Mouse (Mus musculus): Measurements from ENCODE around the gene Bmp3.

Gene Bmp3

GRCm38 (mm10) chr5:98854264-98854626, at the start of gene Bmp3:
Gene Bmp3, plus strand, starts transcription at chr5:98854415.
- DNase-seq (ENCODE audit: low read depth, low spot score): no peak

- DNase-seq (ENCODE audit: low read depth, low spot score): no peak
Measured at GRCm38 (mm10) chr5:98804761-98805160, 49.5 kb upstream of the Bmp3 start.

- no peak for DNase-seq (ENCODE audit: low read depth, low spot score)
Measured at GRCm38 (mm10) chr5:98806492-98806891, 47.7 kb upstream of the Bmp3 start.

- DNase-seq (ENCODE audit: low read depth, low spot score): no peak
Measured at GRCm38 (mm10) chr5:98807022-98807421, 47.2 kb upstream of the Bmp3 start.

- no peak for DNase-seq (ENCODE audit: low read depth, low spot score)
Measured at GRCm38 (mm10) chr5:98807953-98808352, 46.3 kb upstream of the Bmp3 start.

GRCm38 (mm10) chr5:98812380-98812779, 41.8 kb upstream of the Bmp3 start:
- DNase-seq (ENCODE audit: low read depth, low spot score): no peak

GRCm38 (mm10) chr5:98815269-98815668, 38.9 kb upstream of the Bmp3 start:
- no peak for DNase-seq (ENCODE audit: low read depth, low spot score)

GRCm38 (mm10) chr5:98833760-98834159, 20.5 kb upstream of the Bmp3 start:
- DNase-seq (ENCODE audit: low read depth, low spot score): no peak

- DNase-seq (ENCODE audit: low read depth, low spot score): no peak
Measured at GRCm38 (mm10) chr5:98834300-98834699, 19.9 kb upstream of the Bmp3 start.

- DNase-seq (ENCODE audit: low read depth, low spot score): no peak
Measured at GRCm38 (mm10) chr5:98842600-98843310, 11.5 kb upstream of the Bmp3 start.

GRCm38 (mm10) chr5:98844664-98845063, 9.6 kb upstream of the Bmp3 start:
- no peak for DNase-seq (ENCODE audit: low read depth, low spot score)

- DNase-seq (ENCODE audit: low read depth, low spot score): no peak
Measured at GRCm38 (mm10) chr5:98854627-98855564, 681 bp downstream of the Bmp3 start.

- DNase-seq (ENCODE audit: low read depth, low spot score): no peak
Measured at GRCm38 (mm10) chr5:98855741-98856140, 1.5 kb downstream of the Bmp3 start.

- DNase-seq (ENCODE audit: low read depth, low spot score): no peak
Measured at GRCm38 (mm10) chr5:98856356-98856755, 2.1 kb downstream of the Bmp3 start.

GRCm38 (mm10) chr5:98863891-98864290, 9.7 kb downstream of the Bmp3 start:
- peak; percentile 9 for DNase-seq (ENCODE audit: low read depth, low spot score)

GRCm38 (mm10) chr5:98865146-98865545, 10.9 kb downstream of the Bmp3 start:
- DNase-seq (ENCODE audit: low read depth, low spot score): no peak

GRCm38 (mm10) chr5:98876056-98876455, 21.8 kb downstream of the Bmp3 start:
- no peak for DNase-seq (ENCODE audit: low read depth, low spot score)

GRCm38 (mm10) chr5:98878891-98879290, 24.7 kb downstream of the Bmp3 start:
- DNase-seq (ENCODE audit: low read depth, low spot score): no peak

- DNase-seq (ENCODE audit: low read depth, low spot score): no peak
Measured at GRCm38 (mm10) chr5:98882096-98882495, 27.9 kb downstream of the Bmp3 start.

GRCm38 (mm10) chr5:98890544-98891050, 36.4 kb downstream of the Bmp3 start:
- DNase-seq (ENCODE audit: low read depth, low spot score): no peak

- no peak for DNase-seq (ENCODE audit: low read depth, low spot score)
Measured at GRCm38 (mm10) chr5:98894281-98894680, 40.1 kb downstream of the Bmp3 start.

GRCm38 (mm10) chr5:98897946-98898345, 43.7 kb downstream of the Bmp3 start:
- DNase-seq (ENCODE audit: low read depth, low spot score): no peak

GRCm38 (mm10) chr5:98900926-98901325, 46.7 kb downstream of the Bmp3 start:
- no peak for DNase-seq (ENCODE audit: low read depth, low spot score)
